Mouse (Mus musculus) hindbrain, embryonic 15.5 days (tissue): Measurements from ENCODE around the gene Txndc5. TPM values are rescaled to one million over a fixed set of nuclear protein-coding genes. Genes with fewer than 3 reads are reported as not detected.
A peak's percentile ranks its signal among the peaks of the same experiment; 100 is the strongest.

Experiments used
- ATAC-seq: fragments of 200-750 bp; cut with Nextera tagmentation; 2 replicates; pipeline ENCODE4 v1.8.0; 2017; ENCODE audit warnings: low read depth, moderate number of reproducible peaks, moderate TSS enrichment; ENCODE audit not compliant: low FRiP score
- H3K27ac ChIP-seq: fragments of 300-500 bp; sonication (generic); replicated peaks from 2 replicates; pipeline ENCODE4 v1.5.1; 2015; ENCODE audit warnings: mild to moderate bottlenecking, inconsistent platforms
- H3K27me3 ChIP-seq: fragments of 300-500 bp; sonication (generic); 2 replicates; pipeline ENCODE4 v1.6.1; 2015; ENCODE audit warnings: control low read depth, inconsistent platforms
- H3K36me3 ChIP-seq: fragments of 300-500 bp; sonication (generic); 2 replicates; pipeline ENCODE4 v1.6.1; 2015; ENCODE audit warnings: control low read depth, inconsistent platforms
- H3K4me1 ChIP-seq: fragments of 300-500 bp; sonication (generic); replicated peaks from 2 replicates; pipeline ENCODE4 v1.6.1; 2015; ENCODE audit warnings: control low read depth, inconsistent platforms
- H3K4me2 ChIP-seq: fragments of 300-500 bp; sonication (generic); 2 replicates; pipeline ENCODE4 v1.6.1; 2015; ENCODE audit warnings: moderate library complexity, mild to moderate bottlenecking, inconsistent platforms
- H3K4me3 ChIP-seq: fragments of 300-500 bp; sonication (generic); 2 replicates; pipeline ENCODE4 v1.5.1; 2015; ENCODE audit warnings: mild to moderate bottlenecking, inconsistent platforms
- H3K9ac ChIP-seq: fragments of 300-500 bp; sonication (generic); 2 replicates; pipeline ENCODE4 v1.6.1; 2015; ENCODE audit warnings: inconsistent platforms
- H3K9me3 ChIP-seq: fragments of 300-500 bp; sonication (generic); 2 replicates; pipeline ENCODE4 v1.6.1; 2016; ENCODE audit warnings: control low read depth, inconsistent platforms
- WGBS: fragments of 180-500 bp; shearing (Covaris S2); methylation state at CpG from one replicate; pipeline ENCODE4 v1.1.7; 2015; 5-methylcytosine and 5-hydroxymethylcytosine counted together
- polyA plus RNA-seq: library from polyadenylated mRNA; unstranded; fragments of >200 nt; fragmentation: Nextera tagmentation; extraction: Ambion mirVana; gene quantifications from 2 replicates; pipeline ENCODE4 v1.2.1, GENCODE M21; 2015

Txndc5 gene
- polyA plus RNA-seq, 1 experiment from 2014 or later: 92.6 TPM

GRCm38 (mm10) chr13:38539192-38539900, 10.7 kb upstream of the Txndc5 start:
- no peaks in the 10 kb centered on the region for H3K9me3 ChIP-seq
- no peak overlapping the region for H3K9ac ChIP-seq
- no peak overlapping the region for H3K4me2 ChIP-seq
- H3K4me3 ChIP-seq: no peak overlapping the region
- H3K27me3 ChIP-seq: no peaks in the 10 kb centered on the region
- H3K36me3 ChIP-seq: no peaks in the 10 kb centered on the region
- ATAC-seq: no peak
- WGBS: 91% methylated on average over 7 of the region's 7 CpGs
- no peaks in the 10 kb centered on the region for H3K4me1 ChIP-seq
- H3K27ac ChIP-seq: no peak overlapping the region

GRCm38 (mm10) chr13:38537521-38537920, 8.9 kb upstream of the Txndc5 start:
- H3K27ac ChIP-seq: no peak overlapping the region
- H3K36me3 ChIP-seq: no peaks in the 10 kb centered on the region
- no peak overlapping the region for H3K4me3 ChIP-seq
- H3K4me1 ChIP-seq: no peaks in the 10 kb centered on the region
- no peak overlapping the region for H3K4me2 ChIP-seq
- H3K27me3 ChIP-seq: no peaks in the 10 kb centered on the region
- no peak overlapping the region for H3K9ac ChIP-seq
- ATAC-seq: no peak
- H3K9me3 ChIP-seq: no peaks in the 10 kb centered on the region

- 92% methylated on average over 6 of the region's 6 CpGs for WGBS
- H3K4me3 ChIP-seq: no peak overlapping the region
- no peaks in the 10 kb centered on the region for H3K9me3 ChIP-seq
- no peak overlapping the region for H3K9ac ChIP-seq
- ATAC-seq: no peak
- H3K36me3 ChIP-seq: no peaks in the 10 kb centered on the region
- no peak overlapping the region for H3K27ac ChIP-seq
- H3K27me3 ChIP-seq: no peaks in the 10 kb centered on the region
- no peak overlapping the region for H3K4me2 ChIP-seq
- H3K4me1 ChIP-seq: no peaks in the 10 kb centered on the region
Observed at GRCm38 (mm10) chr13:38534731-38535130, 6.1 kb upstream of the Txndc5 start.

- Histone ChIP-seq H3K36me3 (no peaks in the 10 kb centered on the region), H3K4me2 (no peak overlapping the region), H3K9me3 (no peaks in the 10 kb centered on the region), H3K27ac (no peak overlapping the region), H3K9ac (no peak overlapping the region), H3K4me3 (no peak overlapping the region), H3K4me1 (no peaks in the 10 kb centered on the region), H3K27me3 (no peaks in the 10 kb centered on the region)
- ATAC-seq: no peak
- WGBS: 81% methylated on average over 6 of the region's 6 CpGs
Observed at GRCm38 (mm10) chr13:38534016-38534415, 5.4 kb upstream of the Txndc5 start.

GRCm38 (mm10) chr13:38533461-38533860, 4.8 kb upstream of the Txndc5 start:
- Histone ChIP-seq H3K4me3 (no peak overlapping the region), H3K4me2 (no peak overlapping the region), H3K9ac (no peak overlapping the region), H3K9me3 (no peaks in the 10 kb centered on the region), H3K4me1 (peaks cover 5% of the 10 kb centered on the region; the same call in 1 of the 2 replicates), H3K27ac (no peak overlapping the region), H3K27me3 (no peaks in the 10 kb centered on the region), H3K36me3 (no peaks in the 10 kb centered on the region)
- WGBS: 93% methylated on average over 10 of the region's 10 CpGs
- ATAC-seq: no peak

- no peak overlapping the region for H3K4me2 ChIP-seq
- 92% methylated on average over 4 of the region's 4 CpGs for WGBS
- H3K4me1 ChIP-seq: peaks cover 19% of the 10 kb centered on the region
- no peaks in the 10 kb centered on the region for H3K9me3 ChIP-seq
- H3K27ac ChIP-seq: no peak overlapping the region
- H3K36me3 ChIP-seq: no peaks in the 10 kb centered on the region
- no peak overlapping the region for H3K9ac ChIP-seq
- H3K27me3 ChIP-seq: no peaks in the 10 kb centered on the region
- no peak for ATAC-seq
- H3K4me3 ChIP-seq: no peak overlapping the region
Observed at GRCm38 (mm10) chr13:38531498-38531897, 2.9 kb upstream of the Txndc5 start.

GRCm38 (mm10) chr13:38529576-38529975, 952 bp upstream of the Txndc5 start:
- Histone ChIP-seq H3K27ac (no peak overlapping the region), H3K9ac (no peak overlapping the region), H3K9me3 (no peaks in the 10 kb centered on the region), H3K36me3 (no peaks in the 10 kb centered on the region), H3K4me3 (no peak overlapping the region), H3K27me3 (no peaks in the 10 kb centered on the region), H3K4me1 (peaks cover 29% of the 10 kb centered on the region), H3K4me2 (no peak overlapping the region)
- 90% methylated on average over 6 of the region's 6 CpGs for WGBS
- ATAC-seq: no peak

GRCm38 (mm10) chr13:38527797-38528650, 600 bp downstream of the Txndc5 start:
- Histone ChIP-seq H3K4me3 (peak overlapping the region; percentile 97), H3K36me3 (peaks cover 3% of the 10 kb centered on the region; the same call in 1 of the 2 replicates), H3K27me3 (no peaks in the 10 kb centered on the region), H3K27ac (peak overlapping the region; percentile 87), H3K4me2 (peak overlapping the region; percentile 91), H3K9ac (peak overlapping the region; percentile 90), H3K4me1 (peaks cover 29% of the 10 kb centered on the region), H3K9me3 (no peaks in the 10 kb centered on the region)
- WGBS: under 1% methylated on average over 68 of the region's 87 CpGs
- ATAC-seq: peak; percentile 91

GRCm38 (mm10) chr13:38527041-38527796, 1.4 kb downstream of the Txndc5 start:
- 11% methylated on average over 15 of the region's 15 CpGs for WGBS
- no peaks in the 10 kb centered on the region for H3K9me3 ChIP-seq
- H3K4me3 ChIP-seq: peak overlapping the region; percentile 97
- H3K27me3 ChIP-seq: no peaks in the 10 kb centered on the region
- ATAC-seq: peak; percentile 12
- peak overlapping the region; percentile 91 for H3K4me2 ChIP-seq
- peak overlapping the region; percentile 90 for H3K9ac ChIP-seq
- H3K4me1 ChIP-seq: peaks cover 29% of the 10 kb centered on the region
- peaks cover 7% of the 10 kb centered on the region; the same call in 1 of the 2 replicates for H3K36me3 ChIP-seq
- H3K27ac ChIP-seq: peak overlapping the region; percentile 87

- Histone ChIP-seq H3K9ac (no peak overlapping the region), H3K4me2 (peak overlapping the region; percentile 91)
Observed at GRCm38 (mm10) chr13:38526116-38526515, 2.5 kb downstream of the Txndc5 start.

GRCm38 (mm10) chr13:38525261-38525660, 3.4 kb downstream of the Txndc5 start:
- Histone ChIP-seq H3K4me2 (no peak overlapping the region), H3K4me1 (peaks cover 29% of the 10 kb centered on the region), H3K9ac (no peak overlapping the region), H3K27me3 (no peaks in the 10 kb centered on the region), H3K4me3 (no peak overlapping the region), H3K9me3 (no peaks in the 10 kb centered on the region), H3K36me3 (peaks cover 10% of the 10 kb centered on the region; the same call in 1 of the 2 replicates), H3K27ac (no peak overlapping the region)
- no peak for ATAC-seq
- WGBS: 80% methylated on average over 3 of the region's 3 CpGs

More at GRCm38 (mm10) chr13:38526116-38526515, 2.5 kb downstream of the Txndc5 start:
- no peak for ATAC-seq
- H3K27ac ChIP-seq: no peak overlapping the region
- no peak overlapping the region for H3K4me3 ChIP-seq
- WGBS: 73% methylated on average over 2 of the region's 2 CpGs
- peaks cover 29% of the 10 kb centered on the region for H3K4me1 ChIP-seq
- H3K27me3 ChIP-seq: no peaks in the 10 kb centered on the region
- peaks cover 9% of the 10 kb centered on the region; the same call in 1 of the 2 replicates for H3K36me3 ChIP-seq
- H3K9me3 ChIP-seq: no peaks in the 10 kb centered on the region
